Mouse (Mus musculus) cerebellum, adult (tissue): ENCODE measurements around the gene Ift52.
A peak's percentile ranks its signal among the peaks of the same experiment; 100 is the strongest.

Source experiments
- ATAC-seq: cut with Nextera tagmentation; 2 replicates; pipeline ENCODE4 v1.9.2; 2017; ENCODE audit warnings: mild to moderate bottlenecking, moderate library complexity, mixed read lengths; ENCODE audit not compliant: insufficient number of reproducible peaks, low FRiP score, low TSS enrichment

The Ift52 gene

GRCm38 (mm10) chr2:163016916-163017743, at the start of gene Ift52:
Ift52 (plus strand) TSS chr2:163017354.
- ATAC-seq, result peak; percentile 94

GRCm38 (mm10) chr2:162968357-162968756, 48.8 kb upstream of the Ift52 start:
- ATAC-seq, result 0 out of 2 replicates have a peak, but pooled peaks have one; percentile 32

GRCm38 (mm10) chr2:162969101-162969500, 48.1 kb upstream of the Ift52 start:
- no peak for ATAC-seq

GRCm38 (mm10) chr2:162970896-162971295, 46.3 kb upstream of the Ift52 start:
- no peak for ATAC-seq

- ATAC-seq, result no peak
Measured at GRCm38 (mm10) chr2:162972752-162973151, 44.4 kb upstream of the Ift52 start.

GRCm38 (mm10) chr2:162973206-162973605, 43.9 kb upstream of the Ift52 start:
- ATAC-seq, result no peak

- ATAC-seq, result no peak
Measured at GRCm38 (mm10) chr2:162973637-162974036, 43.5 kb upstream of the Ift52 start.

- peak; percentile 20; the same call in 1 of the 2 replicates for ATAC-seq
Measured at GRCm38 (mm10) chr2:162975157-162975775, 41.9 kb upstream of the Ift52 start.

- ATAC-seq, result no peak; the same call in 1 of the 2 replicates
Measured at GRCm38 (mm10) chr2:162976001-162976400, 41.2 kb upstream of the Ift52 start.

GRCm38 (mm10) chr2:162984381-162984780, 32.8 kb upstream of the Ift52 start:
- no peak for ATAC-seq

GRCm38 (mm10) chr2:162985923-162986322, 31.2 kb upstream of the Ift52 start:
- ATAC-seq, result no peak

- no peak for ATAC-seq
Measured at GRCm38 (mm10) chr2:162986764-162987163, 30.4 kb upstream of the Ift52 start.

GRCm38 (mm10) chr2:162987218-162987617, 29.9 kb upstream of the Ift52 start, which contains the start of gene Sgk2:
Sgk2 (plus strand) TSS chr2:162987330.
- no peak for ATAC-seq

- ATAC-seq, result no peak
Measured at GRCm38 (mm10) chr2:162988235-162988634, 28.9 kb upstream of the Ift52 start.

GRCm38 (mm10) chr2:162991394-162992083, 25.6 kb upstream of the Ift52 start:
- ATAC-seq, result no peak

- no peak for ATAC-seq
Measured at GRCm38 (mm10) chr2:162992084-162992437, 25.1 kb upstream of the Ift52 start.

- no peak for ATAC-seq
Measured at GRCm38 (mm10) chr2:162993881-162994616, 23.1 kb upstream of the Ift52 start.

- ATAC-seq, result peak; percentile 81
Measured at GRCm38 (mm10) chr2:162998528-162999230, 18.5 kb upstream of the Ift52 start.

GRCm38 (mm10) chr2:162999744-163000143, 17.4 kb upstream of the Ift52 start:
- ATAC-seq, result no peak

- ATAC-seq, result no peak
Measured at GRCm38 (mm10) chr2:163001071-163001470, 16.1 kb upstream of the Ift52 start.
